Mouse (Mus musculus): ENCODE results near the gene Tmem120a. TPM values are rescaled to one million over a fixed set of nuclear protein-coding genes. Genes with fewer than 3 reads are reported as not detected.

The Tmem120a gene
- total RNA-seq, 2 experiments from 2014 or later = 0.58 to 8.7 TPM

DNA sequence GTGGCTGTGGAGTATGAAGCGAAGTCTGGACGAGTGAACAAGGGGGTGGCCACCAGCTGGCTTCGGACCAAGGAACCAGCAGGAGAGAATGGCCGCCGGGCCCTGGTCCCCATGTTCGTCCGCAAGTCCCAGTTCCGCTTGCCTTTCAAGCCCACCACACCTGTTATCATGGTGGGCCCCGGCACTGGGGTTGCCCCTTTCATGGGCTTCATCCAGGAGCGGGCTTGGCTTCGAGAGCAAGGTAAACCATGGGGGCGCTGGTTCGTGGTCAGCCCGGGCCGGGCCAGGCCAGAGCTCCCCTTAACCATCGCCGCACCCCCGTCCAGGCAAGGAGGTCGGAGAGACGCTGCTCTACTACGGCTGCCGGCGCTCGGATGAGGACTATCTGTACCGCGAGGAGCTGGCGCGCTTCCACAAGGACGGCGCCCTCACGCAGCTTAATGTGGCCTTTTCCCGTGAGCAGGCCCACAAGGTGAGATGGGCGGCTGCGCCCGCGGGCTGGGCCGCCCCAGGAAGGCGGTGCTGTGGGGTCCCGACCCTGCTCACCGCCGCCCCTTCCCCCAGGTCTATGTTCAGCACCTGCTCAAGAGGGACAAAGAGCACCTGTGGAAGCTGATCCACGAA lies 10.1 kb downstream of the Tmem120a start:
- ATAC-seq (replicated peaks; ENCODE audit: low FRiP score, poor library complexity, severe bottlenecking) = no peak

- no peak for ATAC-seq (replicated peaks; ENCODE audit: low FRiP score, poor library complexity, severe bottlenecking)
Observed at GRCm38 (mm10) chr5:135733071-135733470, 11.2 kb downstream of the Tmem120a start.

- ATAC-seq (replicated peaks; ENCODE audit: low FRiP score, poor library complexity, severe bottlenecking) = no peak
Observed at GRCm38 (mm10) chr5:135731322-135731721, 12.9 kb downstream of the Tmem120a start.

DNA sequence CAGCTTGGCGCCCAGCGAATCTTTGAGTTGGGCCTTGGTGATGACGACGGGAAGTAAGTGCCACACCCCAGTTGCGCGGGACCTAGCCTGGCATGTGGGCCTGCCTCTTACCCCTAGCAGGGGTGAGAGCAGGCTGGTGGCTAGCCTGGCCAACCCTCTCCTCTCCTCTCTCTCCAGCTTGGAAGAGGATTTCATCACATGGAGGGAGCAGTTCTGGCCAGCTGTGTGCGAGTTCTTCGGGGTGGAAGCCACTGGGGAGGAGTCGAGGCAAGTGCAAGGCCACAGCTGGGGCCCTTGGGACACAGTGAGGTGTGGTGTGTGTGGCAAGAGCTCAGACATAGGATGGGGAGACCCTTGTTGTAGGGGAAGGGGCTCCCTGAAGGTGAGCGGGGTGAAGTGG lies 13.3 kb downstream of the Tmem120a start:
- no peak for ATAC-seq (replicated peaks; ENCODE audit: low FRiP score, poor library complexity, severe bottlenecking)

GRCm38 (mm10) chr5:135730278-135730677 lies 14.0 kb downstream of the Tmem120a start:
- ATAC-seq (replicated peaks; ENCODE audit: low FRiP score, poor library complexity, severe bottlenecking) = no peak

DNA sequence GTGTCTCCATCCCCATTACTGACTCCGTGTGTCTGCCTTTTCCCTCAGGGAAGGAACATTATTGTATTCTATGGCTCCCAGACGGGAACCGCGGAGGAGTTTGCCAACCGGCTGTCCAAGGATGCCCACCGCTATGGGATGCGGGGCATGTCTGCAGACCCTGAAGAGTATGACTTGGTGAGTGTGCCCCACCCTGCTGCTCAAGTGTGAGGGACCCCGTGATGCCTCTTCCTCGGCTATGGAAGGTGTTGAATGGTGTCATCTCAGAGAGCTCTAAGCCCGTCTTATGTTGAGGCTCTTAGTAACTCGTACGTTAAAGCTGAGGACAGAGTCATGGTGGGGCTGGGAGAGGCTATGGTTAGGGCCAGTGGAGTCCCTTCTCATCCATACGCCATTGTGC lies 14.9 kb downstream of the Tmem120a start:
- no peak for ATAC-seq (replicated peaks; ENCODE audit: low FRiP score, poor library complexity, severe bottlenecking)

DNA sequence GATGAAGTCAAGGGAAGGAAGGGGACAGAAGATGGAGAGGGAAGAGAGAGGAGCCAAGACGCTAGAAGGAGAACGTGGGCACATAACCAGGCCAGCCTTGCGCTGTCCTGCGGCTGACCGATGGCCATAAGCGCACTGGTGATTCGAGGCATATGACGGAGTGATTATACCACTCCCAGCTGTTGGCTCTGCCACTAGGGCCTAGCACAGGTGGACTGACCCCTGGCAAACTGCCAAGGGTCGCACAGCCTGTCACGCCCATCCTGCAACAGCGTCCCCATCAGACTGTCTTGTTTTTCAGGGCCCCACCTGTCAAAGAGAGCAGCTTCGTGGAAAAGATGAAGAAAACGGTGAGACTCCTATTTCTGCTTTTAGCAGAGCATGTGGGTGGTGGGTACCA lies 15.9 kb downstream of the Tmem120a start:
- ATAC-seq (replicated peaks; ENCODE audit: low FRiP score, poor library complexity, severe bottlenecking) = no peak

DNA sequence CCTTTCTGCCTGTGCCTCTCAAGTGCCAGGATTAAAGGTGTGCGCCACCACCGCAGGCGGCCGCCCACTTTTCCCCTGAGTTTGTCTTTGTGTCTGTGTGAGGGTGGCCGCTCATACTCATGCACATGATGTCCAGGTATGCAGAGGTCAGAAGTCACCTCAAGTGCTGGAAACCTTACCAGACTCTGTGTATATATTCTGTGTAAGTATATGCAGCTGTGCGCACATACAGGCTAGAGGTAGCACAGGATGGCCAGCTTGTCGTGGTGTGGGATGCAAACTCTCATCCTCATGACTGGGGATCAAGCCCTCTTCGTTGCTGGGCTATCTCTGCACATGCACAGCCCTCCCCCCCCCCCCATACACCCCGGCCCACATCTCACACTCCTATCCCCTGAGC lies 16.4 kb downstream of the Tmem120a start:
- no peak for ATAC-seq (replicated peaks; ENCODE audit: low FRiP score, poor library complexity, severe bottlenecking)

- no peak for ATAC-seq (replicated peaks; ENCODE audit: low FRiP score, poor library complexity, severe bottlenecking)
Observed at GRCm38 (mm10) chr5:135726641-135727346, 17.5 kb downstream of the Tmem120a start.

- no peak for ATAC-seq (replicated peaks; ENCODE audit: low FRiP score, poor library complexity, severe bottlenecking)
Observed at GRCm38 (mm10) chr5:135725991-135726390, 18.3 kb downstream of the Tmem120a start.

DNA sequence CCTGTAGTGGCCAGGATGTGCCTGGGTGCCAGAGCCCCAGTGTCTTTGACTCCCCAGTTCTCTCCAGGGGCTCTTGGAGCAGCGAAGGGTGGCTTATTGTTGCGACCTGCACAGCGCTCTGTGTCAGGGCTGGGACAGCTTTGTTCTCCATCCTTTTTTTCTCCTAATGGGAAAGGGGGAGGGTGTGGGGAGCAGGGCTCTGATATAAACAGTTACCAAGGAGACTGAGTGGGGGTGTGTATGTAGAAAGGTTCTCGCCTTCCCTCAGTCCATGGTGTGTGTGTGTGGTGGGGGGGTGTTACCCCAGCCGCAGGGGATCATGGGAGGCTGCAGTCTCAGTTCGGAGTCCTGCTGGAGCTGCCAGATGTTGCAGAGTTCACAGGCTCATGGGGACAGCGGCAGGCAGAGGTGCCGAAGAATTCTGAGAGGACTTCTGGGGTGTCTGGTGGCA lies 18.8 kb downstream of the Tmem120a start:
- no peak for ATAC-seq (replicated peaks; ENCODE audit: low FRiP score, poor library complexity, severe bottlenecking)

- no peak for ATAC-seq (replicated peaks; ENCODE audit: low FRiP score, poor library complexity, severe bottlenecking)
Observed at GRCm38 (mm10) chr5:135724536-135725322, 19.5 kb downstream of the Tmem120a start.

GRCm38 (mm10) chr5:135723165-135723751 lies 21.0 kb downstream of the Tmem120a start:
- ATAC-seq (replicated peaks; ENCODE audit: low FRiP score, poor library complexity, severe bottlenecking) = no peak

- no peak for ATAC-seq (replicated peaks; ENCODE audit: low FRiP score, poor library complexity, severe bottlenecking)
Observed at GRCm38 (mm10) chr5:135722121-135722520, 22.1 kb downstream of the Tmem120a start.

GRCm38 (mm10) chr5:135721076-135721475 lies 23.2 kb downstream of the Tmem120a start:
- ATAC-seq (replicated peaks; ENCODE audit: low FRiP score, poor library complexity, severe bottlenecking) = no peak

- no peak for ATAC-seq (replicated peaks; ENCODE audit: low FRiP score, poor library complexity, severe bottlenecking)
Observed at GRCm38 (mm10) chr5:135720121-135720520, 24.1 kb downstream of the Tmem120a start.

- no peak for ATAC-seq (replicated peaks; ENCODE audit: low FRiP score, poor library complexity, severe bottlenecking)
Observed at GRCm38 (mm10) chr5:135719586-135720120, 24.6 kb downstream of the Tmem120a start.

- no peak for ATAC-seq (replicated peaks; ENCODE audit: low FRiP score, poor library complexity, severe bottlenecking)
Observed at GRCm38 (mm10) chr5:135715624-135716023, 28.6 kb downstream of the Tmem120a start.

GRCm38 (mm10) chr5:135713441-135714218 lies 30.6 kb downstream of the Tmem120a start:
- peak; percentile 59 for ATAC-seq (replicated peaks; ENCODE audit: low FRiP score, poor library complexity, severe bottlenecking)
